Mouse (Mus musculus): ENCODE measurements around the gene Nusap1. TPM values are rescaled to one million over a fixed set of nuclear protein-coding genes. Genes with fewer than 3 reads are reported as not detected.
"Not testable (repeated sequence)": the region's sequence is repeated elsewhere in the genome, so short reads cannot be mapped to it uniquely, and the experiment has no call there.

Nusap1 gene
- polyA plus RNA-seq, 1 experiment from 2014 or later, result 18.7 TPM

DNA sequence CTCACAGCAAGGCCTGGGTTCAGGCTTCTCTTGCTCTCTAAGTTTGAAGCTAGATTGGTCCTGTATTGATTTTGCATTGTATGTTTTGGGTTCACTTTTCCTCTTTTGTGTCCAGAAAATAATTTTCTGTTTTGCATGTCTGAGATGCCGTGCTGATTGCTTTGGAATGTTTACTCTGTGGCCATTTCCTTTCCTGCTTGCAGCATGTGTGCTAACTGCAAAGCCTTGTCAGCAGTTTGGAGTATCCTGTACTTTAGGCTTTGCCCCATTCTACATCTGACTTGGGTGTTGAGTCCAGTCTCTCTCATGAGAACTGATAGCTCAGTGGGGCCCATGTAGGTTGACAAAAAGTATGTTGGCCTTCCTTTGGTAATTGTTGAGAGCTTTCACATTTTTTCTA is 15.6 kb upstream of the Nusap1 start:
- peak; percentile 70 for ATAC-seq
- no peaks in the 10 kb centered on the region for H3K27me3 ChIP-seq (replicated peaks; ENCODE audit: control insufficient read depth, insufficient read depth, low read length)
- H3K36me3 ChIP-seq (ENCODE audit: control insufficient read depth, insufficient read depth), result peaks cover 46% of the 10 kb centered on the region
- H3K9ac ChIP-seq (ENCODE audit: low read depth, low read length), result no peak overlapping the region
- H3K4me2 ChIP-seq (replicated peaks; ENCODE audit: low read depth), result peak overlapping the region; percentile 4; the same call in 1 of the 2 replicates
- H3K4me3 ChIP-seq (ENCODE audit: low read depth, low read length), result no peak overlapping the region
- H3K27ac ChIP-seq (ENCODE audit: low read depth, low read length), result peak overlapping the region; percentile 36
- WGBS, result 12% methylated on average over 1 of the region's 1 CpGs
- TF ChIP-seq CTCF (IDR thresholded peaks at IDR 0.05; ENCODE audit: low read depth), result no peak
- no peaks in the 10 kb centered on the region for H3K9me3 ChIP-seq (ENCODE audit: control insufficient read depth)
- 0 out of 2 replicates have a peak, but pooled peaks cover 10% of the 10 kb centered on the region for H3K4me1 ChIP-seq (replicated peaks; ENCODE audit: control insufficient read depth, insufficient read depth, low read length)

DNA sequence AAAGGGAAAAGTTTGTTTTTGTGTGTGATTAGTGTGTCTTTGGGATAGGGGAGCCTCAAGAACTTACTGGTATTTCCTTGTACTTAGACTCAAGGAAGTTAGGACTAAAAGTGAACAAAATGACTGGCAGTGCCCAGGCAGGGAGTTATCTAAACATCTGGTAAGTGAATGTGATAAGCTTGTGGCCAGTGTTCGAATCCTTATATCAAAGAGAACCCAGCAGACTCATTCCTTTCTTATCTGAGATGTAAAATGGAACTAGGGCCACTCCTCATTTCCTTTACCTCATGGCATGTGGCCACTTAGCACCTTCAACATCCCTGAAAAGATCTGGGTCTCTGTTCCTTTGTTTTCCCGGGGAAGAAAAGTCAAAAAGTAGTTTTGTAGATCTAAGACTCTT is 14.2 kb upstream of the Nusap1 start:
- H3K9me3 ChIP-seq (ENCODE audit: control insufficient read depth), result no peaks in the 10 kb centered on the region
- no peak overlapping the region for H3K27ac ChIP-seq (ENCODE audit: low read depth, low read length)
- no peak overlapping the region for H3K4me2 ChIP-seq (replicated peaks; ENCODE audit: low read depth)
- TF ChIP-seq CTCF (IDR thresholded peaks at IDR 0.05; ENCODE audit: low read depth), result no peak
- WGBS, result 42% methylated on average over 2 of the region's 2 CpGs
- no peak for ATAC-seq
- peaks cover 39% of the 10 kb centered on the region for H3K36me3 ChIP-seq (ENCODE audit: control insufficient read depth, insufficient read depth)
- 0 out of 2 replicates have a peak, but pooled peaks cover 10% of the 10 kb centered on the region for H3K4me1 ChIP-seq (replicated peaks; ENCODE audit: control insufficient read depth, insufficient read depth, low read length)
- no peak overlapping the region for H3K4me3 ChIP-seq (ENCODE audit: low read depth, low read length)
- no peak overlapping the region for H3K9ac ChIP-seq (ENCODE audit: low read depth, low read length)
- no peaks in the 10 kb centered on the region for H3K27me3 ChIP-seq (replicated peaks; ENCODE audit: control insufficient read depth, insufficient read depth, low read length)

- no peak for TF ChIP-seq CTCF (IDR thresholded peaks at IDR 0.05; ENCODE audit: low read depth)
- Histone ChIP-seq H3K9ac (ENCODE audit: low read depth, low read length) (no peak overlapping the region), H3K4me3 (ENCODE audit: low read depth, low read length) (no peak overlapping the region), H3K4me2 (replicated peaks; ENCODE audit: low read depth) (no peak overlapping the region), H3K4me1 (replicated peaks; ENCODE audit: control insufficient read depth, insufficient read depth, low read length) (0 out of 2 replicates have a peak, but pooled peaks cover 10% of the 10 kb centered on the region), H3K36me3 (ENCODE audit: control insufficient read depth, insufficient read depth) (peaks cover 39% of the 10 kb centered on the region), H3K27ac (ENCODE audit: low read depth, low read length) (no peak overlapping the region), H3K27me3 (replicated peaks; ENCODE audit: control insufficient read depth, insufficient read depth, low read length) (no peaks in the 10 kb centered on the region), H3K9me3 (ENCODE audit: control insufficient read depth) (no peaks in the 10 kb centered on the region)
- WGBS, result 76% methylated on average over 6 of the region's 6 CpGs
- no peak for ATAC-seq
Measured at GRCm38 (mm10) chr2:119605361-119605973, 12.6 kb upstream of the Nusap1 start.

- no peak overlapping the region for H3K27ac ChIP-seq (ENCODE audit: low read depth, low read length)
- ATAC-seq, result 0 out of 2 replicates have a peak, but pooled peaks have one; percentile 34
- no peak overlapping the region for H3K9ac ChIP-seq (ENCODE audit: low read depth, low read length)
- H3K9me3 ChIP-seq (ENCODE audit: control insufficient read depth), result no peaks in the 10 kb centered on the region
- no peak overlapping the region for H3K4me3 ChIP-seq (ENCODE audit: low read depth, low read length)
- H3K36me3 ChIP-seq (ENCODE audit: control insufficient read depth, insufficient read depth), result peaks cover 35% of the 10 kb centered on the region
- no peak overlapping the region for H3K4me2 ChIP-seq (replicated peaks; ENCODE audit: low read depth)
- H3K4me1 ChIP-seq (replicated peaks; ENCODE audit: control insufficient read depth, insufficient read depth, low read length), result 0 out of 2 replicates have a peak, but pooled peaks cover 3% of the 10 kb centered on the region
- TF ChIP-seq CTCF (IDR thresholded peaks at IDR 0.05; ENCODE audit: low read depth), result peak; percentile 65
- H3K27me3 ChIP-seq (replicated peaks; ENCODE audit: control insufficient read depth, insufficient read depth, low read length), result no peaks in the 10 kb centered on the region
- 78% methylated on average over 4 of the region's 4 CpGs for WGBS
Measured at GRCm38 (mm10) chr2:119607023-119607422, 11.1 kb upstream of the Nusap1 start.

DNA sequence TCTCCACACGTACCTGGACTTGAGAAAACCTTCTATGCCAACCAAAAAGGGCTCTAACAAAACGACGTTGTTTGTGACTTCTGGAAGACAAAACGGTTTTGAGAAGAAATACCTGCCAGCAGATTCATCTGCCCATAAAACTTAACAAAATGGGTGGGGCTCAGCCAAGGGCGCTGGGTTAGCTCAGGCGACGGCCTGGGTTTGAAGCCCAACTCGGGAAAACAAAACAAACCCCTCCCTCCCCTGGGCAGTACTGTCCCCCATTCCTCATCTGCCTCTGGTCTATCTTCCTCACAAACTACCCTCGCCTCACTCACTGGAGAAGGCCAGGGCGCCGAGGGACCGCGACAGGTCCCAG is 278 bp upstream of the Nusap1 start:
- peak overlapping the region; percentile 82 for H3K27ac ChIP-seq (ENCODE audit: low read depth, low read length)
- H3K27me3 ChIP-seq (replicated peaks; ENCODE audit: control insufficient read depth, insufficient read depth, low read length), result no peaks in the 10 kb centered on the region
- TF ChIP-seq CTCF (IDR thresholded peaks at IDR 0.05; ENCODE audit: low read depth), result no peak
- peak overlapping the region; percentile 93 for H3K4me3 ChIP-seq (ENCODE audit: low read depth, low read length)
- no peak; the same call in 1 of the 2 replicates for ATAC-seq
- peaks cover 7% of the 10 kb centered on the region; the same call in 1 of the 2 replicates for H3K4me1 ChIP-seq (replicated peaks; ENCODE audit: control insufficient read depth, insufficient read depth, low read length)
- no peaks in the 10 kb centered on the region for H3K36me3 ChIP-seq (ENCODE audit: control insufficient read depth, insufficient read depth)
- H3K9me3 ChIP-seq (ENCODE audit: control insufficient read depth), result no peaks in the 10 kb centered on the region
- under 1% methylated on average over 13 of the region's 13 CpGs for WGBS
- peak overlapping the region; percentile 58 for H3K9ac ChIP-seq (ENCODE audit: low read depth, low read length)
- H3K4me2 ChIP-seq (replicated peaks; ENCODE audit: low read depth), result peak overlapping the region; percentile 91

DNA sequence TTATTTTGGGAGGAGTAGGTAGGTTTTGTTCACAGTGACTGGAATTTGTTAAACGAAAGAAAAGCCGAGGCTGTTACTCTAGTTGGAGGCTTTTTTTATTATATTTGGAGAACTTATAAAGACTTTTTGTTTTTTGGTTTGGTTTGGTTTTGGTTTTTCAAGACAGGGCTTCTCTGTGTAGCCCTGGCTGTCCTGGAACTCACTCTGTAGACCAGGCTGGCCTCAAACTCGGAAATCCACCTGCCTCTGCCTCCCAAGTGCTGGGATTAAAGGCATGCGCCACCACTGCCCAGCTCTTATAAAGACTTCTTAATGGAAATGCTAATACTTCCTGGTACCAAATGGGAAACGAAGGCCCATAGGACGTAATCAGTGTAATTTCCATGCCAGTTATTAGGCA is 904 bp downstream of the Nusap1 start:
- H3K4me2 ChIP-seq (replicated peaks; ENCODE audit: low read depth), result peak overlapping the region; percentile 79
- H3K27me3 ChIP-seq (replicated peaks; ENCODE audit: control insufficient read depth, insufficient read depth, low read length); H3K36me3 ChIP-seq (ENCODE audit: control insufficient read depth, insufficient read depth); H3K4me1 ChIP-seq (replicated peaks; ENCODE audit: control insufficient read depth, insufficient read depth, low read length); H3K9me3 ChIP-seq (ENCODE audit: control insufficient read depth); ATAC-seq; H3K27ac ChIP-seq (ENCODE audit: low read depth, low read length): not testable (repeated sequence)
- H3K4me3 ChIP-seq (ENCODE audit: low read depth, low read length), result peak overlapping the region; percentile 93
- 4% methylated on average over 6 of the region's 6 CpGs for WGBS
- H3K9ac ChIP-seq (ENCODE audit: low read depth, low read length), result peak overlapping the region; percentile 58

Measured in intestine, postnatal 0 days (tissue).